Mouse (Mus musculus) spleen, adult 2 months (tissue): ENCODE data around the gene Paip2b. TPM values are rescaled to one million over a fixed set of nuclear protein-coding genes. Genes with fewer than 3 reads are reported as not detected.
"Not testable (repeated sequence)": the region's sequence is repeated elsewhere in the genome, so short reads cannot be mapped to it uniquely, and the experiment has no call there.

Experiments used
- DNase-seq, 2 experiments: peaks; one replicate each; pipeline versions ENCODE4 v3.0.0 to v3.0.0-alpha.2; 2012 to 2021; ENCODE audit warnings: low spot score in 2 of 2, low read depth in 1 of 2
- H3K27ac ChIP-seq: fragments of 200-500 bp; 2 replicates; pipeline ENCODE4 v1.5.1; 2012; ENCODE audit warnings: low read length, inconsistent platforms; ENCODE audit not compliant: insufficient read depth
- H3K27me3 ChIP-seq: fragments of 200-500 bp; 2 replicates; pipeline ENCODE4 v1.6.1; 2012; ENCODE audit warnings: mild to moderate bottlenecking, moderate library complexity, low read length, inconsistent platforms; ENCODE audit not compliant: control insufficient read depth, insufficient read depth
- H3K36me3 ChIP-seq: fragments of 200-500 bp; 2 replicates; pipeline ENCODE4 v1.6.1; 2012; ENCODE audit warnings: mild to moderate bottlenecking, low read length, inconsistent platforms; ENCODE audit not compliant: control insufficient read depth, insufficient read depth
- H3K4me1 ChIP-seq: fragments of 200-500 bp; 2 replicates; pipeline ENCODE4 v1.6.1; 2011; ENCODE audit warnings: inconsistent platforms; ENCODE audit not compliant: control insufficient read depth, insufficient read depth, insufficient read length
- H3K4me3 ChIP-seq: fragments of 200-500 bp; 2 replicates; pipeline ENCODE4 v1.5.1; 2011; ENCODE audit warnings: mild to moderate bottlenecking, inconsistent platforms; ENCODE audit not compliant: insufficient read depth, insufficient read length; ENCODE audit errors: extremely low read depth
- CTCF ChIP-seq: fragments of 200-500 bp; IDR thresholded peaks from 2 replicates; pipeline ENCODE4 v1.5.1; 2011; ENCODE audit warnings: mild to moderate bottlenecking, inconsistent platforms; ENCODE audit not compliant: insufficient read depth, insufficient read length, insufficient replicate concordance; ENCODE audit errors: extremely low read depth
- POLR2A ChIP-seq: fragments of 200-500 bp; IDR thresholded peaks from 2 replicates; pipeline ENCODE4 v1.6.1; 2011; ENCODE audit warnings: low read depth, low read length, inconsistent platforms
- whole genome bisulfite sequencing: fragments of 180-500 bp; shearing (Covaris S2); methylation state at CpG from one replicate; pipeline ENCODE4 v1.1.7; 2018; 5-methylcytosine and 5-hydroxymethylcytosine counted together
- polyA plus RNA-seq: library from polyadenylated mRNA; depleted of rRNA; stranded (reverse); fragments of >200 nt; gene quantifications from 2 replicates; pipeline ENCODE4 v1.2.3, GENCODE M21; 2012

Paip2b gene
- polyA plus RNA-seq, 1 experiment, result 6.1 TPM

DNA sequence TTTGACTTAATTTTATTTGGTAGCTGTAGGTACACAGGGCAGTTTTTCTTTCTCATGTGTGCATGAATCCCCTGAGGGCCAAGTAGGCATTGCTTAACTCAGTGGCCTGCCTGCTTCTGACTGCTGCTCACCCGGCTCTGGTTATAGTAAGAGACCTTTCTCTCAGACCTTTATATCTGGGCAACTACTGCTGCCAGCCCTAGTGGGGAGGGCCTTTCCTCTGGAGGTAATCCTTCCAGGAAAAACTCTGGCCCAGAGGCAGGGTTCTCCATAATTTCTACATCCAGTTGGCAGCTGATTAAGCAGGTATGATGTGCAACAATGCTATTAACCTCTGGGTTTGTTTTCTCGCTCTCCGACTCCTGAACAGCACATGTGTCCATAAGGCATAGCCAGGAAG is 28.7 kb downstream of the Paip2b start:
- no peaks in the 10 kb centered on the region for H3K27me3 ChIP-seq
- H3K4me3 ChIP-seq, result no peak overlapping the region
- TF ChIP-seq CTCF (no peak), POLR2A (no peak)
- DNase-seq, result no peak
- peaks cover 15% of the 10 kb centered on the region for H3K36me3 ChIP-seq
- 91% methylated on average over 3 of the region's 3 CpGs for WGBS
- H3K27ac ChIP-seq, result no peak overlapping the region
- no peaks in the 10 kb centered on the region for H3K4me1 ChIP-seq

DNA sequence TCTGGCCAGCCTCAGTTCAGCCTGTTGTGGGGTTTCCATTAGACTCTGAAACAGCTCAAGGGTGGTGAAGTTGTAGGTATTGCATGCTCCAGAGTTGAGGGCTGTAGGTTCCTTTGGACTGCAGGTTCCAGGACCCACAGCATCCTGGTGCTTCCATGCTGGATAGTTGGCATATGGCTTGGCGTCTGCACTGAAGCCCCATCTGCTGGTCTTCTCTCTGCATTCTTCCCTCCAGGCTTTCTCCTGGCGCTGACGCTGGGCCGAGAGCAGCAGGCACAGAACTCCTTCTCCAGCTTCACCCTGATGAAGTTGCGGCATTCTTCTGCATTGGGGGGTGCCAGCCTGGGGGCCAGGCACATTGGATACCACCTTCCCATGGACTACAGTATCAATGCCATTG is 29.5 kb downstream of the Paip2b start:
- Histone ChIP-seq H3K4me3 (no peak overlapping the region), H3K4me1 (no peaks in the 10 kb centered on the region), H3K27ac (no peak overlapping the region), H3K27me3 (no peaks in the 10 kb centered on the region), H3K36me3 (peaks cover 12% of the 10 kb centered on the region)
- 94% methylated on average over 5 of the region's 5 CpGs for WGBS
- no peak for DNase-seq
- no peak for TF ChIP-seq POLR2A

- peaks cover 1% of the 10 kb centered on the region for H3K36me3 ChIP-seq
- no peak for DNase-seq
- 82% methylated on average over 3 of the region's 3 CpGs for WGBS
- H3K27ac ChIP-seq, result no peak overlapping the region
- H3K4me1 ChIP-seq, result peaks cover 8% of the 10 kb centered on the region; the same call in 1 of the 2 replicates
- no peak for TF ChIP-seq CTCF
- no peak for TF ChIP-seq POLR2A
- no peaks in the 10 kb centered on the region for H3K27me3 ChIP-seq
- H3K4me3 ChIP-seq, result no peak overlapping the region
Observed at GRCm38 (mm10) chr6:83796686-83797085, 34.9 kb downstream of the Paip2b start.

GRCm38 (mm10) chr6:83795492-83795900 is 36.0 kb downstream of the Paip2b start:
- Histone ChIP-seq H3K27me3 (no peaks in the 10 kb centered on the region), H3K27ac (peak overlapping the region; percentile 91), H3K4me3 (peak overlapping the region; percentile 75), H3K4me1 (peaks cover 8% of the 10 kb centered on the region; the same call in 1 of the 2 replicates), H3K36me3 (no peaks in the 10 kb centered on the region; the same call in 1 of the 2 replicates)
- TF ChIP-seq CTCF (no peak), POLR2A (no peak)
- DNase-seq, result peak in 1 of 2 experiments; percentile 8
- 3% methylated on average over 13 of the region's 13 CpGs for WGBS

GRCm38 (mm10) chr6:83794760-83795296 is 36.7 kb downstream of the Paip2b start, which contains the start of gene Nagk:
Gene Nagk (plus strand): TSS chr6:83794982.
- TF ChIP-seq POLR2A, result peak; percentile 77; the same call in 1 of the 2 replicates
- TF ChIP-seq CTCF, result no peak
- Histone ChIP-seq H3K36me3 (no peaks in the 10 kb centered on the region), H3K27ac (peak within 1 kb of the TSS; percentile 91), H3K4me3 (peak within 1 kb of the TSS; percentile 75), H3K4me1 (peaks cover 8% of the 10 kb centered on the region; the same call in 1 of the 2 replicates), H3K27me3 (no peaks in the 10 kb centered on the region)
- WGBS, result under 1% methylated on average over 43 of the region's 43 CpGs
- peak; percentile 94 for DNase-seq

- 23% methylated on average over 4 of the region's 4 CpGs for WGBS
- H3K4me1 ChIP-seq, result peaks cover 8% of the 10 kb centered on the region; the same call in 1 of the 2 replicates
- no peaks in the 10 kb centered on the region for H3K36me3 ChIP-seq
- TF ChIP-seq POLR2A (no peak), CTCF (no peak)
- no peak for DNase-seq
- no peak overlapping the region for H3K27ac ChIP-seq
- H3K27me3 ChIP-seq, result no peaks in the 10 kb centered on the region
- H3K4me3 ChIP-seq, result no peak overlapping the region
Observed at GRCm38 (mm10) chr6:83791251-83791890, 40.2 kb downstream of the Paip2b start.

GRCm38 (mm10) chr6:83790533-83790932 is 41.0 kb downstream of the Paip2b start:
- H3K4me1 ChIP-seq, H3K27ac ChIP-seq, H3K27me3 ChIP-seq, DNase-seq, H3K36me3 ChIP-seq, H3K4me3 ChIP-seq: not testable (repeated sequence)
- 84% methylated on average over 5 of the region's 5 CpGs for WGBS
